Mouse (Mus musculus) liver, postnatal 0 days (tissue): ENCODE results near the gene Atp2b1.

Experiments used
- CTCF ChIP-seq: sonication (generic); IDR thresholded peaks from 2 replicates; pipeline ENCODE4 v1.5.1; 2016; ENCODE audit warnings: antibody characterized with exemption, low read depth
- EP300 ChIP-seq: IDR thresholded peaks from 2 replicates; pipeline ENCODE4 v1.6.1; 2016; ENCODE audit warnings: antibody characterized with exemption, low read depth, mild to moderate bottlenecking

GRCm38 (mm10) chr10:98975611-98976010 lies 61.4 kb downstream of the Atp2b1 start:
- TF ChIP-seq CTCF (no peak), EP300 (no peak)
